Mouse (Mus musculus) kidney, postnatal 10 days (tissue): ENCODE data around the gene Wdr35.
A peak's percentile ranks its signal among the peaks of the same experiment; 100 is the strongest.
"Not testable (repeated sequence)": the region's sequence is repeated elsewhere in the genome, so short reads cannot be mapped to it uniquely, and the experiment has no call there.

ENCODE experiments used
- DNase-seq: peaks from one replicate; pipeline ENCODE4 v3.0.0; 2021; ENCODE audit warnings: mixed read lengths

The Wdr35 gene

GRCm38 (mm10) chr12:9010311-9010710 lies 36.6 kb downstream of the Wdr35 start:
- DNase-seq, result no peak

- DNase-seq, result no peak
Observed at GRCm38 (mm10) chr12:9016376-9016775, 42.7 kb downstream of the Wdr35 start.

- no peak for DNase-seq
Observed at GRCm38 (mm10) chr12:9020431-9020830, 46.7 kb downstream of the Wdr35 start.

GRCm38 (mm10) chr12:9020986-9021385 lies 47.3 kb downstream of the Wdr35 start:
- DNase-seq, result no peak

- no peak for DNase-seq
Observed at GRCm38 (mm10) chr12:9023031-9023430, 49.3 kb downstream of the Wdr35 start.

GRCm38 (mm10) chr12:9024071-9024470 lies 50.4 kb downstream of the Wdr35 start:
- DNase-seq, result no peak

- DNase-seq, result no peak
Observed at GRCm38 (mm10) chr12:9024736-9025135, 51.0 kb downstream of the Wdr35 start.

- DNase-seq, result no peak
Observed at GRCm38 (mm10) chr12:9026843-9027242, 53.2 kb downstream of the Wdr35 start.

GRCm38 (mm10) chr12:9028816-9029215 lies 55.1 kb downstream of the Wdr35 start:
- not testable (repeated sequence) for DNase-seq

- DNase-seq, result no peak
Observed at GRCm38 (mm10) chr12:9029506-9029887, 55.8 kb downstream of the Wdr35 start.

- peak; percentile 97 for DNase-seq
Observed at GRCm38 (mm10) chr12:9029888-9030723, 56.4 kb downstream of the Wdr35 start, which contains the start of gene Ttc32. Gene Ttc32, plus strand, starts transcription at chr12:9029997.

GRCm38 (mm10) chr12:9031166-9031565 lies 57.5 kb downstream of the Wdr35 start:
- no peak for DNase-seq

- no peak for DNase-seq
Observed at GRCm38 (mm10) chr12:9033140-9033539, 59.4 kb downstream of the Wdr35 start.

- no peak for DNase-seq
Observed at GRCm38 (mm10) chr12:9036409-9036808, 62.7 kb downstream of the Wdr35 start.

GRCm38 (mm10) chr12:9040177-9040576 lies 66.5 kb downstream of the Wdr35 start:
- DNase-seq, result no peak

GRCm38 (mm10) chr12:9040686-9041085 lies 67.0 kb downstream of the Wdr35 start:
- DNase-seq, result no peak

- no peak for DNase-seq
Observed at GRCm38 (mm10) chr12:9042316-9042715, 68.6 kb downstream of the Wdr35 start.

GRCm38 (mm10) chr12:9042759-9043158 lies 69.1 kb downstream of the Wdr35 start:
- no peak for DNase-seq

- no peak for DNase-seq
Observed at GRCm38 (mm10) chr12:9044666-9045065, 71.0 kb downstream of the Wdr35 start.

- no peak for DNase-seq
Observed at GRCm38 (mm10) chr12:9046674-9047073, 73.0 kb downstream of the Wdr35 start.

- DNase-seq, result no peak
Observed at GRCm38 (mm10) chr12:9048090-9048489, 74.4 kb downstream of the Wdr35 start.

GRCm38 (mm10) chr12:9050824-9051223 lies 77.1 kb downstream of the Wdr35 start:
- DNase-seq, result peak; percentile 36

GRCm38 (mm10) chr12:9052075-9052829 lies 78.6 kb downstream of the Wdr35 start:
- DNase-seq, result peak; percentile 90

- no peak for DNase-seq
Observed at GRCm38 (mm10) chr12:9053345-9053744, 79.7 kb downstream of the Wdr35 start.
